Mouse (Mus musculus) ES-E14 (cell line): Measurements from ENCODE around the gene Jph3. TPM values are rescaled to one million over a fixed set of nuclear protein-coding genes. Genes with fewer than 3 reads are reported as not detected.
A peak's percentile ranks its signal among the peaks of the same experiment; 100 is the strongest.

ENCODE experiments used
- DNase-seq: peaks from one replicate; pipeline ENCODE4 v3.0.0-alpha.2; 2013; ENCODE audit warnings: low read depth, low spot score
- H3K27ac ChIP-seq: 2 replicates; pipeline ENCODE4 v1.5.1; 2012; ENCODE audit warnings: low read depth, mild to moderate bottlenecking, low read length, moderate library complexity, mixed read lengths; ENCODE audit not compliant: poor library complexity, insufficient read depth, severe bottlenecking
- H3K36me3 ChIP-seq: 2 replicates; pipeline ENCODE4 v1.6.1; 2012; ENCODE audit warnings: mild to moderate bottlenecking, low read length, moderate library complexity, mixed read lengths; ENCODE audit not compliant: control insufficient read depth, poor library complexity, insufficient read depth, severe bottlenecking
- H3K4me1 ChIP-seq, 2 experiments: fragments of 150-350 bp in 1 of 2; sonication (generic) in 1 of 2; 2 replicates each; pipeline ENCODE4 v1.6.1; 2012; ENCODE audit warnings: low read length in 2 of 2, mild to moderate bottlenecking in 1 of 2, mixed read lengths in 1 of 2; ENCODE audit not compliant: control insufficient read depth in 2 of 2, insufficient read depth in 2 of 2, poor library complexity in 1 of 2
- H3K4me3 ChIP-seq, 2 experiments: fragments of 150-350 bp in 1 of 2; sonication (generic) in 1 of 2; 2 replicates each; pipeline ENCODE4 v1.5.1; 2012; ENCODE audit warnings: low read length in 2 of 2, low read depth in 1 of 2, mild to moderate bottlenecking in 1 of 2, mixed read lengths in 1 of 2; ENCODE audit not compliant: insufficient read depth in 1 of 2, poor library complexity in 1 of 2, severe bottlenecking in 1 of 2
- H3K9ac ChIP-seq: 2 replicates; pipeline ENCODE4 v1.6.1; 2012; ENCODE audit warnings: low read depth, mild to moderate bottlenecking, low read length, mixed read lengths; ENCODE audit not compliant: poor library complexity, insufficient read depth, severe bottlenecking
- H3K9me3 ChIP-seq: fragments of 150-350 bp; sonication (generic); 2 replicates; pipeline ENCODE4 v1.6.1; 2012; ENCODE audit warnings: low read depth, mild to moderate bottlenecking, low read length; ENCODE audit not compliant: control insufficient read depth, insufficient read depth
- CHD2 ChIP-seq: IDR thresholded peaks from 2 replicates; pipeline ENCODE4 v1.6.1; 2014; ENCODE audit warnings: mild to moderate bottlenecking, low read depth, low read length, inconsistent platforms
- HCFC1 ChIP-seq: IDR thresholded peaks from 2 replicates; pipeline ENCODE4 v1.6.1; 2012; ENCODE audit warnings: low read length, inconsistent platforms, borderline replicate concordance; ENCODE audit not compliant: insufficient read depth
- MAFK ChIP-seq: IDR thresholded peaks from 2 replicates; pipeline ENCODE4 v1.6.1; 2014; ENCODE audit warnings: mild to moderate bottlenecking, low read depth, low read length, inconsistent platforms; ENCODE audit not compliant: insufficient read depth
- ZC3H11A ChIP-seq: IDR thresholded peaks from 2 replicates; pipeline ENCODE4 v1.6.1; 2012; ENCODE audit warnings: low read depth, mild to moderate bottlenecking, inconsistent platforms, low read length, borderline replicate concordance
- ZNF384 ChIP-seq: IDR thresholded peaks from 2 replicates; pipeline ENCODE4 v1.6.1; 2012; ENCODE audit warnings: low read depth, low read length, inconsistent platforms
- in situ Hi-C, 2 experiments: fragments of 600-800 bp; cut with MboI; formaldehyde crosslinking; loops; one replicate each; pipeline ENCODE4 v1.15.1; 2025; ENCODE audit warnings: low sequenced_read_pairs in 2 of 2, inconsistent platforms in 1 of 2; ENCODE audit not compliant: unreplicated experiment in 2 of 2
- total RNA-seq: library from RNA; depleted of rRNA; stranded (reverse); fragments of 300-350 nt; gene quantifications from 2 replicates; pipeline ENCODE4 v1.2.3, GENCODE M21; 2012

The Jph3 gene
- total RNA-seq, 1 experiment = 0.76 TPM

GRCm38 (mm10) chr8:121811502-121811901 lies 82.1 kb downstream of the Jph3 start:
- H3K9me3 ChIP-seq = no peaks in the 10 kb centered on the region

GRCm38 (mm10) chr8:121811931-121812570 lies 82.6 kb downstream of the Jph3 start:
- no peak for TF ChIP-seq ZC3H11A
- TF ChIP-seq ZNF384 = no peak
- no peak for TF ChIP-seq CHD2
- no peak for TF ChIP-seq MAFK
- TF ChIP-seq HCFC1 = no peak
- in situ Hi-C loops = no loop called here

More at GRCm38 (mm10) chr8:121811502-121811901, 82.1 kb downstream of the Jph3 start:
- TF ChIP-seq MAFK = peak; percentile 29; the same call in 1 of the 2 replicates
- TF ChIP-seq ZNF384 = no peak
- TF ChIP-seq CHD2 = no peak
- no peak overlapping the region for H3K9ac ChIP-seq
- H3K4me3 ChIP-seq = no peak overlapping the region
- peaks cover 0 to 3% of the 10 kb centered on the region in 2 experiments; a peak in 1 of 4 replicates for H3K4me1 ChIP-seq
- DNase-seq = no peak
- H3K36me3 ChIP-seq = peaks cover 22% of the 10 kb centered on the region; the same call in 1 of the 2 replicates
- in situ Hi-C loops = no loop called here
- H3K27ac ChIP-seq = no peak overlapping the region

GRCm38 (mm10) chr8:121818226-121818625 lies 88.8 kb downstream of the Jph3 start:
- no peaks in the 10 kb centered on the region for H3K9me3 ChIP-seq
- H3K4me3 ChIP-seq = no peak overlapping the region
- DNase-seq = no peak
- H3K27ac ChIP-seq = no peak overlapping the region
- TF ChIP-seq CHD2 (no peak), MAFK (no peak), HCFC1 (no peak), ZC3H11A (no peak), ZNF384 (no peak)
- in situ Hi-C loops = no loop called here
- 0 out of 2 replicates have a peak overlapping the region, but pooled peaks have one; percentile 21 for H3K9ac ChIP-seq
- H3K36me3 ChIP-seq = peaks cover 30% of the 10 kb centered on the region
- H3K4me1 ChIP-seq = no peaks in the 10 kb centered on the region; a peak in 1 of 4 replicates

More at GRCm38 (mm10) chr8:121811931-121812570, 82.6 kb downstream of the Jph3 start:
- H3K36me3 ChIP-seq = peaks cover 20% of the 10 kb centered on the region; the same call in 1 of the 2 replicates
- no peak overlapping the region for H3K9ac ChIP-seq
- no peak overlapping the region for H3K27ac ChIP-seq
- DNase-seq = no peak
- H3K4me1 ChIP-seq = peaks cover 0 to 3% of the 10 kb centered on the region in 2 experiments; a peak in 1 of 4 replicates
- H3K9me3 ChIP-seq = no peaks in the 10 kb centered on the region
- H3K4me3 ChIP-seq = no peak overlapping the region

- H3K9ac ChIP-seq = no peak overlapping the region
- peaks cover 25% of the 10 kb centered on the region for H3K36me3 ChIP-seq
- no peaks in the 10 kb centered on the region; a peak in 1 of 4 replicates for H3K4me1 ChIP-seq
- no peak for DNase-seq
- no peaks in the 10 kb centered on the region for H3K9me3 ChIP-seq
- in situ Hi-C loops = no loop called here
- no peak overlapping the region for H3K4me3 ChIP-seq
- H3K27ac ChIP-seq = no peak overlapping the region
- no peak for TF ChIP-seq CHD2
- TF ChIP-seq HCFC1 = no peak
- TF ChIP-seq MAFK = no peak
- no peak for TF ChIP-seq ZNF384
- TF ChIP-seq ZC3H11A = no peak
Observed at GRCm38 (mm10) chr8:121820840-121821239, 91.4 kb downstream of the Jph3 start.
